Mouse (Mus musculus) lung, postnatal 0 days (tissue): ENCODE measurements around the gene Rsph1.

Experiments used
- CTCF ChIP-seq: IDR thresholded peaks from 2 replicates; pipeline ENCODE4 v1.5.1; 2016; ENCODE audit warnings: antibody characterized with exemption, mild to moderate bottlenecking
- EP300 ChIP-seq: IDR thresholded peaks from 2 replicates; pipeline ENCODE4 v1.6.1; 2016; ENCODE audit warnings: antibody characterized with exemption, mild to moderate bottlenecking, control low read depth

DNA sequence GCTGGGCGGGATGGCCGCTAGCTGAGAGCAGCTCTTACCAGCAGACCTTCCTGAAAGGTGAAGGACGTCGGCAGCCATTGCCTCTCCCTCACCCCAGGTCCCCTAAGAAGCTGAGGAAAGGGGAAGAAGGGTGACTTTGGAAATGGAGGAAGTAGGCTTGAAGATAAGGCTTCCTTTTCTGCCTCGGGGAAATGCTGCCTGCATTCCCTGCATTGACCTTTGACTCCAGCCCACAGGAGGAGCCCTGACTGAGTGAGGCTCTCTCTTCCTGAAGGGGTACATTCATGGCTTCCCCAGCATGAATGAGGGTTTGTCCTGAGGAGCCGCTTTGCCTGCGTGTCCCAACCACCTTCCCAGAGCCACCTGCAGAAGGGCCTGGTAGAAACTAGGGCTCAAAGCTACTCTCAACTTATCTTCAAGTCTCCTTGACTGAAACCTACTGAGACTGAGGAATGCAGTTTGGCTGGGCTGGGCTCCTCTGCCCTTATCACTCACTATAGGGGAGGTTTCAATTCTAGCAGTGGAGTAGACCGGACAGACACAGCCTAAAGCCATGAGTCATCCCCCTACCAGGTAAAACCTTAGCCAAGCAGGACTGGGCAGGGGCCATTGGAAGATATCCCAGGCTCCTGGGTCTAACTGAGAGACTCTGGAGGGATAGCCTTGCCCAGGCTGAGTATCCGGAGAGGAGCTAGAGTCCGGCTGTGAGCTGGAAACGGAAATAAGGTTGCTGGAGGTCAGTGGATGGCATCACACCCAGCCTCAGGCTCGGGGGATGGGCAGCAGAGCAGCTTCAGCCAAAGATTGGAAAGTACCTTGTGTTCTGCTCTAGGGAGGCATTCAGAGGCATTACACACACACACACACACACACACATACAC, 28.0 kb upstream of the Rsph1 start:
- TF ChIP-seq EP300 (peak; percentile 86), CTCF (peak; percentile 12; the same call in 1 of the 2 replicates)
